In the genomic region with DNA sequence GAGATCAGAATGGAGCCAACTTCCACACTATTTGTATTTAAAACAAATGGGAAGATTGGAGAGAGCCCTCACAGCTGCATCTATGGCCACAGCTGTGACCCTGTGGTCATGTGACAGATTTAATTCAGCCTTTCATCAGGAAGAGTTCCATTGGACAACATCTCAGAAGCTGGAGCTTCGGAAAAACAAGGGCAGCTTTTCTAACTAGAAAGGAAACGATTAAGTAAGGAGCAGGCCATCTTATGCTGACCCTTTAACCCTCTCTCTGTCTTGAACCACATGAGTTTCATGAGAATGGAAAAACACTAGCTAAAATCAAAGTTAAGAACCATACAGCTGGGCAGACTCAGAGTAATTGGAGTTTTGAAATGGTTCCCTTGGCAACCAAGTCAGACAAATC, we compare ENCODE assay signal across 13 mouse cellular contexts.
DNase-seq lines count a peak whose midpoint lies in the region; ATAC-seq and TF ChIP-seq lines count a peak whose summit lies in the region.
"Had no signal": no experiment of that assay in that cellular context is flagged by ENCODE, and none has a peak within 500 bp of the region (broad histone marks: within the 10 kb centered on the region; RNA-seq: fewer than 3 reads in every experiment).

No protein-coding gene starts in this region.

- no peaks in the 10 kb centered on the region for H3K9me3 ChIP-seq in forebrain, embryonic 14.5 days (replicated peaks; ENCODE audit: control insufficient read depth, low read length)
- H3K9me3 ChIP-seq in forebrain, embryonic 12.5 days = no peaks in the 10 kb centered on the region
- no peaks in the 10 kb centered on the region for H3K9me3 ChIP-seq in liver, postnatal 0 days (ENCODE audit: low read length)
- H3K9me3 ChIP-seq in midbrain, embryonic 16.5 days (replicated peaks; ENCODE audit: control insufficient read depth, low read length, poor library complexity, severe bottlenecking) = no peaks in the 10 kb centered on the region
- H3K9me3 ChIP-seq: hindbrain, embryonic 13.5 days; limb, embryonic 10.5 days; lung, embryonic 15.5 days had no signal

- H3K4me3 ChIP-seq in forebrain, embryonic 14.5 days (ENCODE audit: low read depth, low read length) = no peak overlapping the region
- H3K4me3 ChIP-seq in forebrain, embryonic 12.5 days (replicated peaks) = no peak overlapping the region
- H3K4me3 ChIP-seq in liver, adult 2 months (ENCODE audit: insufficient read depth, low read depth, low read length) = no peak overlapping the region
- no peak overlapping the region for H3K4me3 ChIP-seq in liver, postnatal 0 days (ENCODE audit: low read depth, low read length)
- H3K4me3 ChIP-seq in midbrain, embryonic 16.5 days (ENCODE audit: low read depth, low read length) = no peak overlapping the region
- H3K4me3 ChIP-seq: hindbrain, embryonic 13.5 days; limb, embryonic 10.5 days; lung, embryonic 15.5 days had no signal

- DNase-seq in forebrain, embryonic 14.5 days (ENCODE audit: low spot score) = peak; percentile 18
- DNase-seq in liver, adult 2 months (ENCODE audit: extremely low read depth, low read depth, low spot score) = peak; percentile 27
- DNase-seq in liver, postnatal 0 days = no peak
- peak; percentile 17 for DNase-seq in forelimb bud, embryonic 11.5 days (ENCODE audit: low read depth, low spot score)
- DNase-seq in cerebellum, postnatal 4 days (ENCODE audit: low spot score in 2 of 2) = no peak
- DNase-seq in left cerebral cortex, adult 8-10 months (ENCODE audit: low spot score in 2 of 2) = no peak
- DNase-seq: cerebellum, postnatal 10 days; gastrocnemius, postnatal 14 days had no signal

- no peaks in the 10 kb centered on the region for H3K36me3 ChIP-seq in forebrain, embryonic 14.5 days (ENCODE audit: control insufficient read depth, insufficient read depth, low read length)
- no peaks in the 10 kb centered on the region for H3K36me3 ChIP-seq in forebrain, embryonic 12.5 days (replicated peaks)
- no peaks in the 10 kb centered on the region for H3K36me3 ChIP-seq in liver, adult 2 months (ENCODE audit: control insufficient read depth, insufficient read depth, low read length)
- no peaks in the 10 kb centered on the region for H3K36me3 ChIP-seq in liver, postnatal 0 days (replicated peaks; ENCODE audit: insufficient read depth, low read length)
- no peaks in the 10 kb centered on the region for H3K36me3 ChIP-seq in midbrain, embryonic 16.5 days (ENCODE audit: control insufficient read depth, insufficient read depth, low read length)
- H3K36me3 ChIP-seq: hindbrain, embryonic 13.5 days; limb, embryonic 10.5 days; lung, embryonic 15.5 days had no signal

- no peaks in the 10 kb centered on the region for H3K27me3 ChIP-seq in forebrain, embryonic 14.5 days (replicated peaks; ENCODE audit: control insufficient read depth, insufficient read depth, low read length)
- H3K27me3 ChIP-seq in forebrain, embryonic 12.5 days = no peaks in the 10 kb centered on the region
- no peaks in the 10 kb centered on the region for H3K27me3 ChIP-seq in liver, adult 2 months (ENCODE audit: control insufficient read depth, insufficient read depth, low read length)
- no peaks in the 10 kb centered on the region for H3K27me3 ChIP-seq in liver, postnatal 0 days (ENCODE audit: insufficient read depth, low read length)
- H3K27me3 ChIP-seq in midbrain, embryonic 16.5 days (ENCODE audit: control insufficient read depth, insufficient read depth, low read depth, low read length) = no peaks in the 10 kb centered on the region
- H3K27me3 ChIP-seq: hindbrain, embryonic 13.5 days; lung, embryonic 15.5 days had no signal

- TF ChIP-seq POLR2A in liver, adult 2 months (IDR thresholded peaks at IDR 0.05; ENCODE audit: extremely low read depth, insufficient read depth, low read length) = no peak

- no peaks in the 10 kb centered on the region for H3K4me1 ChIP-seq in forebrain, embryonic 14.5 days (ENCODE audit: control insufficient read depth, insufficient read depth, low read length)
- no peaks in the 10 kb centered on the region for H3K4me1 ChIP-seq in forebrain, embryonic 12.5 days
- H3K4me1 ChIP-seq in liver, adult 2 months (ENCODE audit: control insufficient read depth, insufficient read depth, low read length) = no peaks in the 10 kb centered on the region
- no peaks in the 10 kb centered on the region for H3K4me1 ChIP-seq in liver, postnatal 0 days (ENCODE audit: insufficient read depth)
- peaks cover 4% of the 10 kb centered on the region; the same call in 1 of the 2 replicates for H3K4me1 ChIP-seq in midbrain, embryonic 16.5 days (ENCODE audit: control insufficient read depth, insufficient read depth, low read length)
- H3K4me1 ChIP-seq: hindbrain, embryonic 13.5 days; limb, embryonic 10.5 days; lung, embryonic 15.5 days had no signal

- H3K4me2 ChIP-seq in forebrain, embryonic 14.5 days (ENCODE audit: low read length) = no peak overlapping the region
- H3K4me2 ChIP-seq in forebrain, embryonic 12.5 days = no peak overlapping the region
- no peak overlapping the region for H3K4me2 ChIP-seq in liver, postnatal 0 days (ENCODE audit: low read depth, low read length)
- H3K4me2 ChIP-seq in midbrain, embryonic 16.5 days (ENCODE audit: low read length) = no peak overlapping the region
- H3K4me2 ChIP-seq: hindbrain, embryonic 13.5 days; lung, embryonic 15.5 days had no signal

- no peaks in the 10 kb centered on the region; the same call in 1 of the 2 replicates for H3K79me2 ChIP-seq in liver, adult 2 months (ENCODE audit: control insufficient read depth, insufficient read depth, low read length)

- TF ChIP-seq EP300 in liver, postnatal 0 days (IDR thresholded peaks at IDR 0.05; ENCODE audit: low read depth) = no peak

- ATAC-seq in forebrain, embryonic 14.5 days = 0 out of 2 replicates have a peak, but pooled peaks have one; percentile 42
- no peak for ATAC-seq in forebrain, embryonic 12.5 days (ENCODE audit: low FRiP score)
- no peak for ATAC-seq in liver, postnatal 0 days
- ATAC-seq in midbrain, embryonic 16.5 days = peak; percentile 73

- no peak overlapping the region for H3K27ac ChIP-seq in forebrain, embryonic 14.5 days (ENCODE audit: low read depth, low read length)
- no peak overlapping the region for H3K27ac ChIP-seq in forebrain, embryonic 12.5 days
- no peak overlapping the region for H3K27ac ChIP-seq in liver, adult 2 months (replicated peaks; ENCODE audit: insufficient read depth, low read depth, low read length)
- H3K27ac ChIP-seq in liver, postnatal 0 days (ENCODE audit: low read depth) = no peak overlapping the region
- H3K27ac ChIP-seq in midbrain, embryonic 16.5 days (ENCODE audit: low read length) = no peak overlapping the region
- H3K27ac ChIP-seq: hindbrain, embryonic 13.5 days; limb, embryonic 10.5 days; lung, embryonic 15.5 days had no signal

- no peak overlapping the region for H3K9ac ChIP-seq in forebrain, embryonic 14.5 days (ENCODE audit: low read length)
- H3K9ac ChIP-seq in forebrain, embryonic 12.5 days = no peak overlapping the region
- no peak overlapping the region for H3K9ac ChIP-seq in liver, adult 2 months (ENCODE audit: low read depth, low read length)
- H3K9ac ChIP-seq in liver, postnatal 0 days (replicated peaks) = no peak overlapping the region
- H3K9ac ChIP-seq in midbrain, embryonic 16.5 days (ENCODE audit: low read depth, low read length) = no peak overlapping the region
- H3K9ac ChIP-seq: hindbrain, embryonic 13.5 days; lung, embryonic 15.5 days had no signal

- TF ChIP-seq CTCF in liver, adult 2 months (IDR thresholded peaks at IDR 0.05; ENCODE audit: low read depth, low read length) = no peak
- TF ChIP-seq CTCF in liver, postnatal 0 days (IDR thresholded peaks at IDR 0.05; ENCODE audit: low read depth) = no peak

- 60% methylated on average over 2 of the region's 2 CpGs for WGBS in forebrain, embryonic 14.5 days
- WGBS in forebrain, embryonic 12.5 days = 60% methylated on average over 2 of the region's 2 CpGs
- 76% methylated on average over 2 of the region's 2 CpGs for WGBS in liver, adult 2 months
- 77% methylated on average over 2 of the region's 2 CpGs for WGBS in liver, postnatal 0 days (ENCODE audit: insufficient replicate concordance)
- WGBS in midbrain, embryonic 16.5 days = 44% methylated on average over 2 of the region's 2 CpGs

Comparison
In these comparisons a context has a peak if more than half of its experiments do, and no peak if none do; other contexts are left out.
1. ATAC-seq: peak in forebrain, embryonic 14.5 days (single experiment) and midbrain, embryonic 16.5 days (single experiment); none in forebrain, embryonic 12.5 days (single experiment) and liver, postnatal 0 days (single experiment).
2. DNase-seq: peak in forebrain, embryonic 14.5 days (single experiment), liver, adult 2 months (single experiment) and forelimb bud, embryonic 11.5 days (single experiment); none in liver, postnatal 0 days (single experiment), cerebellum, postnatal 4 days (0 of 2) and left cerebral cortex, adult 8-10 months (0 of 2).